Mouse (Mus musculus) layer of hippocampus, postnatal 25 days (tissue): Measurements from ENCODE around the gene Btrc. TPM values are rescaled to one million over a fixed set of nuclear protein-coding genes. Genes with fewer than 3 reads are reported as not detected.
A peak's percentile ranks its signal among the peaks of the same experiment; 100 is the strongest.
"Not testable (repeated sequence)": the region's sequence is repeated elsewhere in the genome, so short reads cannot be mapped to it uniquely, and the experiment has no call there.

ENCODE experiments used
- DNase-seq, 2 experiments: peaks; one replicate each; pipeline ENCODE4 v3.0.0; 2022; ENCODE audit warnings: mixed read lengths in 2 of 2, low spot score in 1 of 2; ENCODE audit errors: extremely low spot score in 1 of 2
- total RNA-seq, 2 experiments: library from RNA; stranded (reverse); gene quantifications; 2 replicates each; pipeline ENCODE4 v1.2.3; 2021

Gene Btrc
- total RNA-seq, 2 experiments from 2014 or later: 93.9 to 94.3 TPM

DNA sequence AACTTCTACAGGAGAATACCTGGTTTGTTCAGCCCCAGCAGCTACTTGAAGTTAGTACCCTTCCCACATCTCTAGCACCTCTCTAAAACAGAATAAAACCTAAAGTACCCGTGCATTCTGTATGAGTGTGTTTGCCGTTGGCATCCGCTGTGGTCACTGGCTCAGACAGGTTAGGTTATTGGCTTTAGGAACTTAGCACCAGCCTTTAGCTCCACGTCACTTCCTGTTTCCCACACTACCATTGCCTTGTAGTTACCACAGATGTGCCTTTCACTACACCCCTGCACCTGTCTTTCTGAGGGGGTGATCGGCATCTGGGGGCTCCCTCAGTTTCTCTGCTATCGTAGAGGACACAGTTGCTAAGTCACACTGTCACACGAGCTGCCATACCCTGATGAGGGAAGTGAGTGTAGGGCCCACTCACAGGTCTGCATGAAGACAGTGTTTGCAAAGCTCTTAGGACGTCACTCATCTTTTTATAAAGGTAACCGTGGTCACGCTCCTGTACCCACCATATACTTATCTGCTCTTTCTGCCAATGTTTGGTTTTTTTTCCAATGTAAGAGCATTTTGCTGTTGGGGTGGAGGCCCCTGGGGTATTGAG, 164.5 kb downstream of the Btrc start:
- no peak for DNase-seq

- DNase-seq: no peak
These were observed 165.8 kb downstream of the Btrc start for GRCm38 (mm10) chr19:45529294-45529693.

DNA sequence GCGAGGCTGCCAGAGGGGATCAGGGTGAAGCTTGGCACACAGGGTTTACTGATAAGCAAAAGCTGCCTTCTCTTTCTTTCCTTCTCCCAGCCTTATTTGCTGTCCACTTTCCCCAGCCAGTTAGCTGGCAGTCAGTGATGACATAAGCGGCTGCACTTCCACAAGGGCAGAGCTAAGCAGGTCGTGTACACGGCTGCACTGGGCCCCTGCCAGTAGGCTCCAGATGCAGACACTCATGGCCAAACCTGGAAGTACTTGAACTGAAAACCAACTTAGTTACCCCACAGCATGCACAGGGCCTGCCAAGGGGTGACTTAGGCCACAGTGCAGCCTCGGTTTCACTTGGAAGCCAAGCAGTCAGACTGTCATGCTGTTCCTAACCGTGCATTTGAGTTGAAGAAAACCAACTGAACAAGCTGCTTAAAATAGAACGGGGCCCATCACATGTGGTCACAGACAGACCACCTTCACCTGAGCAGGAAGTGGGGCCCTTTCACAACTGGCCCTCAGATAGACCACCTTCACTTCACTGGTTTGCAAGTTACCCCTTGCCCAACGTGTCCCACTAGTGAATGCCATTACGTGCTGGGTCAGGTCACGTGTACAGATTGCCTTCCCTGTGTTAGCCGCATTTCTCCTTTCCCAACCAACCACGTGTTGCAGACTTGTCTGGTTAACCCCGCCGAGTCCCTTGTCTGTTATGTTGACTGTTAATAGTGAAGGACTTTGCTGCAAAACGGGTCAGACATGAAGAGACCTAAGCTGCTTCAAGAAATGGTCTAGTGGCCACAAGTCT, 166.9 kb downstream of the Btrc start:
- no peak for DNase-seq

GRCm38 (mm10) chr19:45531554-45531953, 168.0 kb downstream of the Btrc start:
- no peak for DNase-seq

GRCm38 (mm10) chr19:45533617-45534016, 170.1 kb downstream of the Btrc start:
- DNase-seq: no peak

DNA sequence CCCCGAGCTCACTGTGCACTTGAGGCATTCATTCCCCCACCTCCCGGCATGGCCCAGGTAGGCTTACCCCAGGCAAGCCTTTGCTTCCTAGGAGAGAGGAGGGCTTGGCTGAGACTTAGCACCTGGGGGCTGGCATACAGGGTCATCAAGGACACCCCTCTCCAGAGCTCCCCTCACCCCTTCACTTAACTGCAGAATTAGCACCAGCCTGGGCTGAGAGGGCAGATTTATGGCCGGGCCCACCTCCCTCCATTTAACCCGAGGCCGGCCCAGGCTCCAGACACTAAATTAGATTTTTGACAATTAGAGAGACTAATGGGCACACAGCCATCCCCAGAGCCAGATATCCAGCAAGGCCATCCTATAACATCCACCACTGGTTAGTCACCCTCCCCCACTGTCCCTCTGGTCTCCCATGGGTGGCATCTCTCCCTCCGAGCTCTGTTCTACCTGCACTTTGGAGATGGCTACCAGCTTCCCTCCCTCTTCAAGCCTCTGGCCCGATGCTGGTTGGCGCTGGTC, 171.7 kb downstream of the Btrc start:
- DNase-seq: no peak

- DNase-seq: no peak
These were observed 172.4 kb downstream of the Btrc start for GRCm38 (mm10) chr19:45535929-45536328.

- DNase-seq: peak in 1 of 2 experiments; percentile 47
These were observed 174.0 kb downstream of the Btrc start for GRCm38 (mm10) chr19:45537505-45537904.

GRCm38 (mm10) chr19:45540657-45541408, 177.3 kb downstream of the Btrc start:
- DNase-seq: no peak

GRCm38 (mm10) chr19:45541409-45542041, 178.0 kb downstream of the Btrc start:
- peak; percentile 36 to 58 for DNase-seq

- DNase-seq: no peak
These were observed 178.5 kb downstream of the Btrc start for GRCm38 (mm10) chr19:45542061-45542460.

DNA sequence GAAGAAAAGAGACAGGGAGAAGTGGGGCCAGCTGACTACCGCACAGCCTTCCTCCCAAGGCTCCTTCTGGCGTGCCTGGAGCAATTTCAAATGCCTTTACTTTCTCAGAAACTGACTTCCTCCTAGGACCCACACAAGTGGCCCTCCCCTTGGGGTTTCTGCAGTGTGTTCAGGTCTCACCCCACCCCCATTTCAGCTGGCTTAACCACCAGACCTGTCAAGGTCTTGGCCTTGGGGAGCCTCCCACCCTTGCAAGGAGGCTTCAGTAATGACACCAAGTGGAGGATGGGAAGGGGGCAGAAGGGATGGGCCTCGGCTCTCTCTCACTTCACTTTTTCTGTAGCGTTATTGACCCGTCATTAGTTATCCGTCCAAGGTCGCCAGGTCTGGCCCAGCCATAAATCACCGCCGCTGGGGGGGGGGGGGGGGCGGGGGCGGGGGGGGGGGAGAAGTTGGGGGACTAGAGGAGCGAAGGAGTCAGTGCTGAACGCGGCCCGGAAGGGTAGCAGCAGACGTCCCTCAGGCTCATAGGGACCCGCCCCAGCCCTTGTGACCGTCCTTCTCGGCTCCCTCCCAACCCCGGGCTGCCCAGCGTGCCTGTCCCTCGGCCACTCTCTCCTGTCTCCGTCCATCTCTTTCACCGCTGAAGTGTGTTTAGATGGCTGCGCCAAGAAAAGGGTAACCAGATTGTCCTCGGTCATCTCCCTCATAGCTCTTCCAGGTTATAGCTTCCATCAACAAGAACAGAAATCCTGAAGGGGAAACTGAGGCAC, 180.8 kb downstream of the Btrc start:
- no peak for DNase-seq

DNA sequence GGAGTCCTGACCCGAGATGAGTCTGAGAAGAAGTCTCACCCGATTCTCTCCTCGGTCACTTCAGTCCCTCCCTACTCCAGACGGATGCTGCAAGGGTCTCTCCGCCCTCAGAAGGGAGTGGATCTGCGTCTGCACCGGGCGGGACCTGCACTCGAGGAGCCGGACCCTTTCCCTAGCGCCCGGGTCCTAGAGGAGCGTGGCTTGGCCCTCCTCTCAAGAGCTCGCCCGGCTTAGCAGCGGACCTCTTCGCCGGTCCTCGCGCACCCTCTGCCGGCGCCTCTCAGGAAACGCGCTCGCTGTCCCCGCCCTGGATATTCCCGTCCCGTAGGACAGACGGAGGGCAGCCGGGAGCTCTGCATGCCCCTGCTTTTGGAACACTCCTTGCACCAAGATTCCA, 181.4 kb downstream of the Btrc start:
- peak; percentile 81 to 85 for DNase-seq

- DNase-seq: not testable (repeated sequence)
These were observed 184.7 kb downstream of the Btrc start for GRCm38 (mm10) chr19:45548196-45548595.

DNA sequence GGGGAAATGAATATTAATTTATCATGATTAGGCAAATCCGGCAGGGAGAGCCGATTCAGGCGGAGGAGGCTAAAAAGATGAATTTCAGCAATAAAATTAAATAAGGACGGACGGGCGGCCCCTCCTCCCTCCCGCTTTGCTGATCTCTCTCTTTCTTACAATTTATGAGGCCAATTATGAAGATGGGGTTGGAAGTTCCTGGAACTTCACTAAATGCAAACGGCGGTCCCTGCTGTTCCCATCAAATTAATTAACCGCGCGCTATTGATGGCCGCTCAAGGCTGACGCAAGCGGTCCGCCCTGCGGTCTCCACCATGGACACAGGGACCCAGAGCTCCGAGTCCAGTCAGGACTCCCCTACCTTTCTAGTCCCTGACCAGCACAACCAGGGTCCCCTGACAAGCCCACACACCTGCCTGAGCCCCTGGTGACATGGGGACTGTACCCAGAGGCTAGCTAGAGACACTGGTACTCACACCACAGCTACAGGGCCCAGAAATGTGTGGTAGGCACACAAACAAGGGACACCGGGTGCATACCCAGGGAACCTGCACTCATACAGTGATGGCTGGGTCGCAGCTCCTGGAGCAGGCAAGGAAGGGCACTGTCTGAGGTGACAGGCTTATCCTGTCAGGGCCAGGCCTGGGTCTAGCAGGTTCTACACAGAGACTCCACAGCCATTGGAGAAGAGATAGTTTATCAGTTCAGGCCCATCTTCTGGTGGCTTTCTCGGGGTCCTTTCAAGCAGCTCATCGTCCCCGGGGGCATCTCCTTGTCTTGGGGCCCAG, 185.8 kb downstream of the Btrc start:
- DNase-seq: no peak

DNA sequence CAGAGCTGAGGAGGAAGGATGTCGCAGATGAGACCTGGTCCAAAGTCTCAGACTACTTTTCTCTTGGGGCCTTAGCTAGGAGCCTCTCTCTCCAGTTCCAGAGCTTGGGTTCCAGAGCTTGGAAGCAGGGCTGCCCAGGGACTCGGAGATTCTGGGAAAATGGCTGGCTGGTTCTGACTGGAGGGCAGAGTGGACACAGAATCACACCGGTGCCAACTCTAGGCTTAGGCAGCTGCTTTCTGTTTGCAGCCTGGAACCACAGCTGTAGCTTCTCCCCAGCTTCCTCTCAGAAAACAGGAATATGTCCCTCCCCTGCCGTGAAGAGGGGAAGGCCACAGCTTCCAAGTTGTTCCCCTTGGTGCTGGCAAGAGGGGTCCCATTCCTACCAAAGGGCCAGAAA, 186.4 kb downstream of the Btrc start:
- DNase-seq: no peak

DNA sequence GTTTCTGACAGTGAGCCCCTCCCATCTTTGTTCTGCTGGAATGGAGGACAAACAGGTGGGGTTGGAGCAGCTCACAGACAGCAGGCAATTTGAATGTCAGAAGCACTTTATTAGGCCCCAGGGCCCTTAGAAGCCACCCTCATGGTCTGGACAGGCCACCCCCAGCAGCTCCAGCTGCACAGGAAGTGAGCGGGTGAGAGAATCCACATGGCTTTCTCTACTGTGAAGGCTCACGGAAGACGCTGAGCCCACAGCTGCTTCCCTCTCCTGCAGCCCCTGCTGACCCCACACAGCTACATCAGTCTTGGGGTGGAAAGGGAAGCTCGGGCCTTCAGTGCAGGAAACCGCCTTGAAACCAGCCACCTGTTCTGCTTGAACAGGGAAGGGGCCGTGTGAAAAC, 188.7 kb downstream of the Btrc start:
- DNase-seq: no peak

GRCm38 (mm10) chr19:45554136-45554535, 190.6 kb downstream of the Btrc start:
- no peak for DNase-seq
